Mouse (Mus musculus) testis, postnatal 14 days (tissue): ENCODE measurements at regions not wholly inside any gene's neighbourhood (a gene's known extent, or its start where the extent isn't known, plus 50 kb on each side); places are given as distances from the start of the nearest gene placed in this dataset.

Experiments
- DNase-seq: peaks from one replicate; pipeline ENCODE4 v3.0.0; 2021; ENCODE audit warnings: low spot score

- DNase-seq: no peak
These were observed 99.3 kb upstream of the Tsc22d2 start for GRCm38 (mm10) chr3:58315236-58315635.

GRCm38 (mm10) chr3:58317240-58317639, 97.3 kb upstream of the Tsc22d2 start:
- no peak for DNase-seq

GRCm38 (mm10) chr3:58318756-58319155, 95.8 kb upstream of the Tsc22d2 start:
- no peak for DNase-seq

- no peak for DNase-seq
These were observed 95.1 kb upstream of the Tsc22d2 start for GRCm38 (mm10) chr3:58319463-58319862.

- no peak for DNase-seq
These were observed 93.7 kb upstream of the Tsc22d2 start for GRCm38 (mm10) chr3:58320812-58321211.

- no peak for DNase-seq
These were observed 92.2 kb upstream of the Tsc22d2 start for GRCm38 (mm10) chr3:58322322-58322721.

GRCm38 (mm10) chr3:58327721-58328120, 86.8 kb upstream of the Tsc22d2 start:
- DNase-seq: no peak

- no peak for DNase-seq
These were observed 84.3 kb upstream of the Tsc22d2 start for GRCm38 (mm10) chr3:58330186-58330585.

- DNase-seq: no peak
These were observed 80.5 kb upstream of the Tsc22d2 start for GRCm38 (mm10) chr3:58333997-58334396.

GRCm38 (mm10) chr3:58335277-58335676, 79.2 kb upstream of the Tsc22d2 start:
- DNase-seq: no peak

GRCm38 (mm10) chr3:58336135-58336534, 78.4 kb upstream of the Tsc22d2 start:
- no peak for DNase-seq

GRCm38 (mm10) chr3:58336590-58336989, 77.9 kb upstream of the Tsc22d2 start:
- no peak for DNase-seq

- no peak for DNase-seq
These were observed 75.5 kb upstream of the Tsc22d2 start for GRCm38 (mm10) chr3:58338976-58339375.

GRCm38 (mm10) chr3:58342096-58342495, 72.4 kb upstream of the Tsc22d2 start:
- DNase-seq: no peak

- DNase-seq: no peak
These were observed 52.0 kb upstream of the Tsc22d2 start for GRCm38 (mm10) chr3:58362563-58362962.

- DNase-seq: no peak
These were observed 50.0 kb upstream of the Tsc22d2 start for GRCm38 (mm10) chr3:58364526-58364925.
